Mouse (Mus musculus): Measurements from ENCODE around the gene Nedd9. TPM values are rescaled to one million over a fixed set of nuclear protein-coding genes. Genes with fewer than 3 reads are reported as not detected.

The Nedd9 gene
- total and polyA plus RNA-seq, 2 experiments from 2014 or later: 7.8 to 19.7 TPM

DNA sequence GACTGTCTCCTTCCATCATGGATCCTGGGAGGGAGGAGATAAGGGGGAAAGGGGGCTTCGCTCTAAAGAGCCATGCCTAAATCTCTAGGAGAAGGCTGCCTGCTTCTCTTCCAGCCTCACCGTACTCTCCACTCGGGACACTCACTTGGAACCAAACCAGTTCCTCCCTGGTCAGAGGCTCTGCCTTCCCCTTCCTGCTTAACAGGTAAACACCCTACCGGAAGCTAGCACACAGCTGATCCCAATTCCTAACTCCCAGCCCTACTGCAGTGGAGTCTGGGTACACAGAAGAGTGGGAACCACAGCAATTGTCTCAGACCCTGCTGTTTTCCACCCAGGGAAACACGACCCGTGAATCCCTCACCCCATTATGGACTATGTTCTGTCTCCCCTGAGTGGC lies 191.3 kb downstream of the Nedd9 start:
- WGBS: 67% methylated on average over 6 of the region's 6 CpGs
- no peak for DNase-seq (ENCODE audit: low spot score)
- Histone ChIP-seq H3K36me3 (ENCODE audit: insufficient read depth, low read length) (no peaks in the 10 kb centered on the region), H3K4me1 (ENCODE audit: insufficient read depth, low read length) (no peaks in the 10 kb centered on the region), H3K4me2 (ENCODE audit: low read depth, low read length, poor library complexity, severe bottlenecking) (no peak overlapping the region), H3K9ac (replicated peaks; ENCODE audit: low read length, poor library complexity, severe bottlenecking) (no peak overlapping the region), H3K27me3 (ENCODE audit: insufficient read depth, low read length) (no peaks in the 10 kb centered on the region), H3K9me3 (ENCODE audit: low read length) (no peaks in the 10 kb centered on the region), H3K4me3 (ENCODE audit: low read depth, low read length) (no peak overlapping the region), H3K27ac (ENCODE audit: low read depth, low read length) (no peak overlapping the region)
- no peak for ATAC-seq (ENCODE audit: low FRiP score)
- TF ChIP-seq CTCF (IDR thresholded peaks at IDR 0.05): no peak

DNA sequence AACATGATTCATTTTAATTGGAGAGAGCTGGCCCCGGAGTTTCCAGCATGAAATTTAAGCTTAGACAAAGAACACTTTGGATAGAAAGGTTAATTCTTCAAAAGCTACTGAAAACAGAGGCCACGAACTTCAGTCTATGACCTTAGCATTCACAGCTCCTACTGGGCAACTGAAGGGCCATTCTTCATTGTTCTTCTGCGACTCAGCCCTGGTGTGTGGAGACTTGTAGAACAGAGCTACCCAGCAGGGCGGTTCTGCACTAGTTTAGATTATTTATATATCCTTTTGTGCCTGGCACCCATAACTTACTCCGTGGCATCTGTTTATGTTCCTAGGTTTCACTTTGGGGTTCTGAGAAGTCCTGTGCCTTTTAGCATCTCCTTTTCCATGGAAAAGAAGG lies 193.6 kb downstream of the Nedd9 start:
- Histone ChIP-seq H3K4me3 (ENCODE audit: low read depth, low read length) (no peak overlapping the region), H3K36me3 (ENCODE audit: insufficient read depth, low read length) (no peaks in the 10 kb centered on the region), H3K27me3 (ENCODE audit: insufficient read depth, low read length) (no peaks in the 10 kb centered on the region), H3K27ac (ENCODE audit: low read depth, low read length) (no peak overlapping the region), H3K9me3 (ENCODE audit: low read length) (no peaks in the 10 kb centered on the region), H3K4me1 (ENCODE audit: insufficient read depth, low read length) (no peaks in the 10 kb centered on the region), H3K9ac (replicated peaks; ENCODE audit: low read length, poor library complexity, severe bottlenecking) (no peak overlapping the region), H3K4me2 (ENCODE audit: low read depth, low read length, poor library complexity, severe bottlenecking) (no peak overlapping the region)
- WGBS: 50% methylated on average over 5 of the region's 5 CpGs
- DNase-seq (ENCODE audit: low spot score) (no peak), ATAC-seq (ENCODE audit: low FRiP score) (no peak)
- TF ChIP-seq CTCF (IDR thresholded peaks at IDR 0.05): no peak

DNA sequence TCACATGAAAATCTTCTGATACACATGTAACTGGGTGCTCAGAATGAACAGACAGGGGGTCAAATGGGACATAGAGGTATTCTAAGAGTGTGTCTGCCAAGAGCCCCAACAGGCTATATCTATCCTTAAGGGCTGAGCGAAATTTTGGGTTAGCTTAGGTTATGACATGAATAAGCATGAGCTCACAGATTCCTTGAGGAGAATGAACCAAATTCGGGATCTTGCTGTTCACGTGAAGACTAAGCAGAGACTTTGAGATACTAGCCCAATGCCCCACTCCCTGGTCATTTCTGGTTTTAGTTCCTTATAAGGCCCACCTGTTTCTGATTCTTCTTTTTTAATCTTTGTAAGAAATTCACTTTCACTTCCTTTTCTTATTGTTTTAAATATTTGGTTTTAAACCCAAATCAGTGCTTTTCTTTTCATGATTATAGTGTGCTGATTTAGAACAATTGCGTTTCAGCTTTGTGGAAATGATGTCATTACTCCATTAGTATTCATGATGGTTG lies 195.6 kb downstream of the Nedd9 start:
- DNase-seq (ENCODE audit: low spot score) (no peak), ATAC-seq (ENCODE audit: low FRiP score) (no peak)
- Histone ChIP-seq H3K27ac (ENCODE audit: low read depth, low read length) (no peak overlapping the region), H3K4me2 (ENCODE audit: low read depth, low read length, poor library complexity, severe bottlenecking) (no peak overlapping the region), H3K4me1 (ENCODE audit: insufficient read depth, low read length) (no peaks in the 10 kb centered on the region), H3K9ac (replicated peaks; ENCODE audit: low read length, poor library complexity, severe bottlenecking) (no peak overlapping the region), H3K4me3 (ENCODE audit: low read depth, low read length) (no peak overlapping the region), H3K27me3 (ENCODE audit: insufficient read depth, low read length) (no peaks in the 10 kb centered on the region), H3K9me3 (ENCODE audit: low read length) (no peaks in the 10 kb centered on the region), H3K36me3 (ENCODE audit: insufficient read depth, low read length) (no peaks in the 10 kb centered on the region)
- TF ChIP-seq CTCF (IDR thresholded peaks at IDR 0.05): no peak
- WGBS: 86% methylated on average over 4 of the region's 4 CpGs

DNA sequence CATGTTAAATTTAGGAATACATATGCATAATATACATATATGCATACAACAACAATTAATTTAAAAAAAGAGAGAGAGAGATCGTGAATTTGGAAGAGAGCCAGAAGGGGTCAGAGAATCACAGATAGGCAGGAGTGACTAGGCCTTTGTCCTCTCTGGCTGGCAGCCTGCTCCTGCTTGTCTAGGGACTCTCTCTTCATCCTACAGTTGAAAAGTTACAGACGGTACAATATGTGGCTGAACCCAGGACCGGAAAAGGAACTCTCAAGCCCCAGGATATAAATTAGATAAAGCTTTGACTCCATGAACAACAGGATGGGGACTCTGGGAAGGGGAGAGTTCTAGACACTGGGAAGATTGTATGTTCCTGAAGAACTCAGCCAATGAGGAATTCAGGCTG lies 200.9 kb downstream of the Nedd9 start:
- DNase-seq (ENCODE audit: low spot score) (no peak), ATAC-seq (ENCODE audit: low FRiP score) (no peak)
- Histone ChIP-seq H3K4me2 (ENCODE audit: low read depth, low read length, poor library complexity, severe bottlenecking) (no peak overlapping the region), H3K4me3 (ENCODE audit: low read depth, low read length) (no peak overlapping the region), H3K4me1 (ENCODE audit: insufficient read depth, low read length) (no peaks in the 10 kb centered on the region), H3K9ac (replicated peaks; ENCODE audit: low read length, poor library complexity, severe bottlenecking) (no peak overlapping the region), H3K36me3 (ENCODE audit: insufficient read depth, low read length) (no peaks in the 10 kb centered on the region), H3K9me3 (ENCODE audit: low read length) (no peaks in the 10 kb centered on the region), H3K27me3 (ENCODE audit: insufficient read depth, low read length) (no peaks in the 10 kb centered on the region), H3K27ac (ENCODE audit: low read depth, low read length) (no peak overlapping the region)
- TF ChIP-seq CTCF (IDR thresholded peaks at IDR 0.05): no peak
- WGBS: 65% methylated on average over 3 of the region's 3 CpGs

DNA sequence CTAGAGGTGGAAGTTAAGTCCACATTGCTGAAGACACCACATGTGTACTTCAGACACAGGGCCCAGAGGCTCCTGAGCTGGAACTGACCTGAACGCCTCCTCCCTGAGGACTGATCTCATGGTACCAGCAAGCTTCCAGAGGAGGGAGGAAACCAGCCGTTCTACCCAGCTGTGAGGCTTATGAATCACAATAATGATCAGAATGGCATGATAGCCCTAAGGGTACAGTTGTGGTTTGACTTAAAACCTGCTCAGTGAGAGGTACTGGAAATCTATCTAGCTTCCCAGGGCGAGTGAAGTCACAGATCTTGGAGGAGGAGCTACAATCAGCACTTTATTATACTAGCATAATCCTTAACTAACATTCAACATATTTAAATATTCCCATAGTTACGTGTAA lies 201.7 kb downstream of the Nedd9 start:
- 80% methylated on average over 4 of the region's 4 CpGs for WGBS
- no peaks in the 10 kb centered on the region for H3K36me3 ChIP-seq (ENCODE audit: insufficient read depth, low read length)
- ATAC-seq (ENCODE audit: low FRiP score): no peak

DNA sequence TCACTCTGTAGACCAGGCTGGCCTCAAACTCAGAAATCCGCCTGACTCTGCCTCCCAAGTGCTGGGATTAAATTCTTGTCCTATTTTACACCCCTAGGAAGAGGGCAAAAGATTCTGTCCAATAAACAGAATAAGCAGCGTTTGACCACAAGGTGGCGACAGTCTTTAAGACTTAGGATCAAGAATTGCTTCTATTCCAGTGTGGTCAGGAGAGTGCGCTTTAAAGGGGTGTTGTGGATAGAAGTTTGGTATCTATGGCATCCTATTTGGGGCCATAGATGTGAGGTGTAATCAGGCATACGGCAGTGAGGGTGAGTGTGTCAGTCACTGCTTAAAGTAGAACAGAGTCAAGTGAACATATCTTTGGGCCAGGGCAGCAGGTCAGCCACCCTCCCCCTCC lies 203.9 kb downstream of the Nedd9 start:
- Histone ChIP-seq H3K4me1 (ENCODE audit: insufficient read depth, low read length) (no peaks in the 10 kb centered on the region), H3K27ac (ENCODE audit: low read depth, low read length) (no peak overlapping the region), H3K36me3 (ENCODE audit: insufficient read depth, low read length) (no peaks in the 10 kb centered on the region), H3K4me3 (ENCODE audit: low read depth, low read length) (no peak overlapping the region), H3K9ac (replicated peaks; ENCODE audit: low read length, poor library complexity, severe bottlenecking) (no peak overlapping the region), H3K27me3 (ENCODE audit: insufficient read depth, low read length) (no peaks in the 10 kb centered on the region), H3K9me3 (ENCODE audit: low read length) (no peaks in the 10 kb centered on the region), H3K4me2 (ENCODE audit: low read depth, low read length, poor library complexity, severe bottlenecking) (no peak overlapping the region)
- peak; percentile 89 for TF ChIP-seq CTCF (IDR thresholded peaks at IDR 0.05)
- 29% methylated on average over 5 of the region's 5 CpGs for WGBS
- ATAC-seq (ENCODE audit: low FRiP score) (no peak), DNase-seq (ENCODE audit: low spot score) (peak; percentile 94)

More for the DNA sequence above, 201.7 kb downstream of the Nedd9 start:
- no peaks in the 10 kb centered on the region for H3K9me3 ChIP-seq (ENCODE audit: low read length)
- H3K4me3 ChIP-seq (ENCODE audit: low read depth, low read length): no peak overlapping the region
- DNase-seq (ENCODE audit: low spot score): no peak
- H3K9ac ChIP-seq (replicated peaks; ENCODE audit: low read length, poor library complexity, severe bottlenecking): no peak overlapping the region
- no peak overlapping the region for H3K4me2 ChIP-seq (ENCODE audit: low read depth, low read length, poor library complexity, severe bottlenecking)
- TF ChIP-seq CTCF (IDR thresholded peaks at IDR 0.05): no peak
- no peaks in the 10 kb centered on the region for H3K4me1 ChIP-seq (ENCODE audit: insufficient read depth, low read length)
- no peak overlapping the region for H3K27ac ChIP-seq (ENCODE audit: low read depth, low read length)
- no peaks in the 10 kb centered on the region for H3K27me3 ChIP-seq (ENCODE audit: insufficient read depth, low read length)
